Mouse (Mus musculus): ENCODE data around the gene Fgd3. TPM values are rescaled to one million over a fixed set of nuclear protein-coding genes. Genes with fewer than 3 reads are reported as not detected.

Fgd3 gene
- 95.2 TPM for total RNA-seq (2023)

DNA sequence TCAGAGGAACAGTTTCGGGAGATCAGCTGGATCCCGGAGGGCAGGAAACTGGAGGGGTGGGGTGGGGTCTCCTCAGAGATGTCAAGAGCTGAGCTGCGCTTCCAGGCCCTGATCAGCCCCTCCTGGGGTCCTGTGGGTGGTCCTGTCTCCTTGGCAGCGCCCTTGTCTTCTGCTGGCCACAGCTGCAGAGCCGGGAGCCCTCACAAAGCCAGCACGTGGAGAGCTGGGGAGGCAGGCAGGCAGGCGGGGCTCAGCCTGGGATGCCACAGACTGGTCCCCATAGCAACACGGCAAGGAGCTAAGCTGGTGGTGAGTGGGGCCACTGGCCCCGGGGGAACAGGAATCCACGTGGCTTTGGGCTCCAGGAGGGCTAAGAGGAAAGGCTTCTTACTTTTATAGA lies at the start of gene Fgd3:
TSS of gene Fgd3 (minus strand) at position 272 of the 400 bp plus-strand sequence.

DNA sequence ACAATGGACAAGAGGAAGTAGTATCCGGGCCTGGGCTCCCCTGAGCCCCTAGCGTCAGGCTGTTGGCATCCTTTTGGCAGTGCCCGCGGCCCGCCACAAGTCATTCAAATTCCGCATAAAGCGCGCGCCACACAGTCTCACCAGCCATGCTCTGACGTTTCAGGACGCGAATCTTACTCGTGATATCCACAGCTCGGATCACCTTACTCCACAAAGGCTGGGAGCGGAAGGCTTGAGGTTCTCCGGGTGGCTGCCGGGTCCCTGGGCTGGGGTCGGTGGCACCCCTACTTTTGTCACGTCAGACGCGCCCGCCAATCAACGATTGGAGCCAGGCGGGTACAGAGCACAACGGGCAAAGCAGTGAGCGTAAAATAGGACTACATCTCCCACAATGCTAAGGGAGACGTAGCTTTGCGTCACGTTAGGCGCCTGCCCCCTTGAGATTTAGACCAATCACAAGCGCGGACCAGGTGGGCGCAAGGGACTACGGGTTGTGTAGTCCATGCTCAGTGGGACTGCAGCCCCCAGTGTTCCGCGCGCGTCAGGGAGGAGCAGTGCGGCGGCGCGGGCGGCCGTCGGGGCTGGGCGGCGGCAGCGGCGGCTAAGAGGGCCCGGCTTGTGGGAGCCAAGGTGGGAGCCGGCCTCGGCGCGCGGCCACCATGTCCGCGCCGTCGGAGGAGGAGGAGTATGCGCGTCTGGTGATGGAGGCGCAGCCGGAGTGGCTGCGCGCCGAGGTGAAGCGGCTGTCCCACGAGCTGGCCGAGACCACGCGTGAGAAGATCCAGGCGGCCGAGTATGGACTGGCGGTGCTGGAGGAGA lies 21.1 kb upstream of the Fgd3 start, which contains the start of gene Bicd2:
TSS of gene Bicd2 (plus strand) at position 574 of the 819 bp plus-strand sequence.

GRCm38 (mm10) chr13:49248467-49248862 lies 71.6 kb downstream of the Fgd3 start, which contains the start of gene Susd3:
Gene Susd3, minus strand, starts transcription at chr13:49248706.

GRCm38 (mm10) chr13:49215504-49216219 lies 104.4 kb downstream of the Fgd3 start, which contains the start of gene Card19:
Gene Card19, minus strand, starts transcription at chr13:49216037.

Other genes with a start within 250 kb of the Fgd3 start
- gene Wnk2, start 172.3 kb downstream of the Fgd3 start, total RNA-seq (2023), result not detected
- 50.2 TPM for gene Ninj1, start 132.8 kb downstream of the Fgd3 start, total RNA-seq (2023)
- gene Card19, start 104.3 kb downstream of the Fgd3 start, total RNA-seq (2023), result 41.9 TPM
- gene Susd3, start 71.6 kb downstream of the Fgd3 start, total RNA-seq (2023), result 16.4 TPM
- gene Bicd2, start 21.3 kb upstream of the Fgd3 start, total RNA-seq (2023), result 28.1 TPM
- gene Ippk, start 100.9 kb upstream of the Fgd3 start, total RNA-seq (2023), result 11.3 TPM
- gene Tes3-ps, start 173.0 kb upstream of the Fgd3 start, total RNA-seq (2023), result 0.91 TPM
- not detected for gene Ecm2, start 184.5 kb upstream of the Fgd3 start, total RNA-seq (2023)
- not detected for gene Aspn, start 224.1 kb upstream of the Fgd3 start, total RNA-seq (2023)

Data from CD4-positive naive resting alpha-beta T cell, adult 76 days (primary cell).